Mouse (Mus musculus): Measurements from ENCODE around the gene Dtx1.

Dtx1 gene

GRCm38 (mm10) chr5:120711827-120712226 is at the start of gene Dtx1:
TSS of gene Dtx1 (minus strand) at chr5:120711927.
- DNase-seq (ENCODE audit: extremely low spot score), result no peak

GRCm38 (mm10) chr5:120754215-120754614 is 42.5 kb upstream of the Dtx1 start:
- no peak for DNase-seq (ENCODE audit: extremely low spot score)

- no peak for DNase-seq (ENCODE audit: extremely low spot score)
These were observed 41.1 kb upstream of the Dtx1 start for GRCm38 (mm10) chr5:120752786-120753185.

- no peak for DNase-seq (ENCODE audit: extremely low spot score)
These were observed 39.5 kb upstream of the Dtx1 start for GRCm38 (mm10) chr5:120751206-120751605.

GRCm38 (mm10) chr5:120749688-120750087 is 38.0 kb upstream of the Dtx1 start, which contains the start of gene Oas2:
TSS of gene Oas2 (minus strand) at chr5:120749853.
- DNase-seq (ENCODE audit: extremely low spot score), result no peak

- peak; percentile 51 for DNase-seq (ENCODE audit: extremely low spot score)
These were observed 34.7 kb upstream of the Dtx1 start for GRCm38 (mm10) chr5:120746451-120746850.

- peak; percentile 46 for DNase-seq (ENCODE audit: extremely low spot score)
These were observed 30.4 kb upstream of the Dtx1 start for GRCm38 (mm10) chr5:120742125-120742524.

GRCm38 (mm10) chr5:120734380-120734990 is 22.8 kb upstream of the Dtx1 start:
- no peak for DNase-seq (ENCODE audit: extremely low spot score)

- DNase-seq (ENCODE audit: extremely low spot score), result no peak
These were observed 22.0 kb upstream of the Dtx1 start for GRCm38 (mm10) chr5:120733696-120734095.

- no peak for DNase-seq (ENCODE audit: extremely low spot score)
These were observed 21.0 kb upstream of the Dtx1 start for GRCm38 (mm10) chr5:120732740-120733139.

GRCm38 (mm10) chr5:120729319-120729718 is 17.6 kb upstream of the Dtx1 start:
- no peak for DNase-seq (ENCODE audit: extremely low spot score)

- DNase-seq (ENCODE audit: extremely low spot score), result no peak
These were observed 14.2 kb upstream of the Dtx1 start for GRCm38 (mm10) chr5:120725811-120726455.

GRCm38 (mm10) chr5:120721005-120721404 is 9.3 kb upstream of the Dtx1 start:
- no peak for DNase-seq (ENCODE audit: extremely low spot score)

- DNase-seq (ENCODE audit: extremely low spot score), result no peak
These were observed 7.1 kb upstream of the Dtx1 start for GRCm38 (mm10) chr5:120718600-120719378.

- no peak for DNase-seq (ENCODE audit: extremely low spot score)
These were observed 5.4 kb upstream of the Dtx1 start for GRCm38 (mm10) chr5:120717136-120717535.

- peak; percentile 76 for DNase-seq (ENCODE audit: extremely low spot score)
These were observed 2.6 kb upstream of the Dtx1 start for GRCm38 (mm10) chr5:120714314-120714713.

GRCm38 (mm10) chr5:120712721-120713120 is 994 bp upstream of the Dtx1 start:
- DNase-seq (ENCODE audit: extremely low spot score), result no peak

- no peak for DNase-seq (ENCODE audit: extremely low spot score)
These were observed 311 bp downstream of the Dtx1 start for GRCm38 (mm10) chr5:120711416-120711815.

- no peak for DNase-seq (ENCODE audit: extremely low spot score)
These were observed 890 bp downstream of the Dtx1 start for GRCm38 (mm10) chr5:120710826-120711248.

GRCm38 (mm10) chr5:120710161-120710825 is 1.4 kb downstream of the Dtx1 start:
- no peak for DNase-seq (ENCODE audit: extremely low spot score)

- no peak for DNase-seq (ENCODE audit: extremely low spot score)
These were observed 4.8 kb downstream of the Dtx1 start for GRCm38 (mm10) chr5:120706976-120707375.

- DNase-seq (ENCODE audit: extremely low spot score), result peak; percentile 68
These were observed 5.2 kb downstream of the Dtx1 start for GRCm38 (mm10) chr5:120706541-120706940.

Measured in embryo, embryonic 9.5 days (tissue).